Mouse (Mus musculus): ENCODE results near the gene Cyld. TPM values are rescaled to one million over a fixed set of nuclear protein-coding genes. Genes with fewer than 3 reads are reported as not detected.

Gene Cyld
- total and polyA plus RNA-seq, 3 experiments, result 7.2 to 7.8 TPM; not detected in 1

DNA sequence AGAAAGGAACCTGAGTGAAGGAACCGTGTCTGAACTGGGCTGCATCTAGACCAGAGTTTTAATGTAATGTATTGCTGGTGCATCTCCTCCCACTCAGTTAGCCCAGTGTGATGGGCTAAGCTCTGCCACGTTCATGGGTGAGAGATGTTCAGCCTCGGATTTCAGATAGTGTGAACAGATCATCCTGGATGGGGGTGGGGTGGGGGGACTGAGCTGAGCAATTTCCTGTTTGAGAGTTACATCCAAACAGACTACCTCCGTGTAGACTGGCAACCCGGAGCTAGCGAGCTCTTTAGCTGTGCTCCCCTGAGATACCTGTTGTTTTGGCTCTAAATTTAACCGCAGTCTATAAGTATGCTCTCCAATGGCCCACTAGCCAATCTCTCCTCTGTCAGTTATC is 4.9 kb upstream of the Cyld start:
- H3K9ac ChIP-seq (ENCODE audit: control insufficient read depth, low read depth, low read length, poor library complexity, severe bottlenecking), result peak overlapping the region; percentile 25; the same call in 1 of the 2 replicates
- peaks cover 0 to 8% of the 10 kb centered on the region in 2 experiments; a peak in 2 of 4 replicates for H3K36me3 ChIP-seq (ENCODE audit: control insufficient read depth in 1 of 2, insufficient read depth in 2 of 2, low read length in 2 of 2)
- H3K4me1 ChIP-seq (ENCODE audit: control insufficient read depth in 1 of 2, insufficient read depth in 2 of 2, low read length in 2 of 2), result peaks cover 5 to 25% of the 10 kb centered on the region in 2 experiments
- TF ChIP-seq CTCF (IDR thresholded peaks at IDR 0.05 in 2 of 3, conservative IDR thresholded peaks at IDR 0.05 in 1 of 3; ENCODE audit: control insufficient read depth in 1 of 3, insufficient read depth in 1 of 3, low read depth in 2 of 3, low read length in 3 of 3, poor library complexity in 1 of 3, severe bottlenecking in 1 of 3) (no peak), ELF1 (IDR thresholded peaks at IDR 0.05; ENCODE audit: low read depth, low read length) (0 out of 2 replicates have a peak, but pooled peaks have one; percentile 36), JUND (IDR thresholded peaks at IDR 0.05; ENCODE audit: low read depth, low read length) (peak; percentile 50; the same call in 1 of the 2 replicates)
- peak overlapping the region; percentile 18 to 60 for H3K4me3 ChIP-seq (ENCODE audit: control insufficient read depth in 1 of 2, insufficient read depth in 1 of 2, low read depth in 2 of 2, low read length in 2 of 2)
- no peaks in the 10 kb centered on the region for H3K9me3 ChIP-seq (replicated peaks; ENCODE audit: insufficient read depth, low read length)
- no peaks in the 10 kb centered on the region for H3K27me3 ChIP-seq (ENCODE audit: control insufficient read depth in 1 of 2, insufficient read depth in 2 of 2, low read length in 2 of 2)
- peak; percentile 59 for DNase-seq (ENCODE audit: low read depth, low spot score)
- H3K27ac ChIP-seq (ENCODE audit: control insufficient read depth, low read depth, low read length), result no peak overlapping the region; the same call in 1 of the 2 replicates
- no peaks in the 10 kb centered on the region for H3K79me2 ChIP-seq (ENCODE audit: control insufficient read depth, insufficient read depth, low read length, poor library complexity)

- TF ChIP-seq ZC3H11A (IDR thresholded peaks at IDR 0.05; ENCODE audit: low read depth, low read length) (no peak), UBTF (IDR thresholded peaks at IDR 0.05; ENCODE audit: borderline replicate concordance, insufficient read depth, low read depth, low read length) (no peak), JUND (IDR thresholded peaks at IDR 0.05; ENCODE audit: low read depth, low read length) (no peak), GATA1 (IDR thresholded peaks at IDR 0.05; ENCODE audit: low read depth, low read length) (no peak)
- no peak for DNase-seq (ENCODE audit: low read depth, low spot score)
- Histone ChIP-seq H3K9me3 (replicated peaks; ENCODE audit: insufficient read depth, low read length) (no peaks in the 10 kb centered on the region), H3K27me3 (ENCODE audit: control insufficient read depth in 1 of 2, insufficient read depth in 2 of 2, low read length in 2 of 2) (no peaks in the 10 kb centered on the region), H3K4me1 (ENCODE audit: control insufficient read depth in 1 of 2, insufficient read depth in 2 of 2, low read length in 2 of 2) (peaks cover 5 to 28% of the 10 kb centered on the region in 2 experiments), H3K9ac (ENCODE audit: control insufficient read depth, low read depth, low read length, poor library complexity, severe bottlenecking) (no peak overlapping the region), H3K36me3 (ENCODE audit: control insufficient read depth in 1 of 2, insufficient read depth in 2 of 2, low read length in 2 of 2) (peaks cover 0 to 8% of the 10 kb centered on the region in 2 experiments; a peak in 2 of 4 replicates), H3K79me2 (ENCODE audit: control insufficient read depth, insufficient read depth, low read length, poor library complexity) (peaks cover 2% of the 10 kb centered on the region; the same call in 1 of the 2 replicates), H3K27ac (ENCODE audit: control insufficient read depth, low read depth, low read length) (no peak overlapping the region), H3K4me3 (ENCODE audit: control insufficient read depth in 1 of 2, insufficient read depth in 1 of 2, low read depth in 2 of 2, low read length in 2 of 2) (no peak overlapping the region)
Observed at GRCm38 (mm10) chr8:88692866-88693265, 4.0 kb upstream of the Cyld start.

- no peak overlapping the region for H3K9ac ChIP-seq (ENCODE audit: control insufficient read depth, low read depth, low read length, poor library complexity, severe bottlenecking)
- H3K4me3 ChIP-seq (ENCODE audit: control insufficient read depth in 1 of 2, insufficient read depth in 1 of 2, low read depth in 2 of 2, low read length in 2 of 2), result no peak overlapping the region
- H3K36me3 ChIP-seq (ENCODE audit: control insufficient read depth in 1 of 2, insufficient read depth in 2 of 2, low read length in 2 of 2), result peaks cover 0 to 8% of the 10 kb centered on the region in 2 experiments; a peak in 2 of 4 replicates
- H3K79me2 ChIP-seq (ENCODE audit: control insufficient read depth, insufficient read depth, low read length, poor library complexity), result peaks cover 2% of the 10 kb centered on the region; the same call in 1 of the 2 replicates
- DNase-seq (ENCODE audit: low read depth, low spot score), result no peak
- no peak for TF ChIP-seq GATA1 (IDR thresholded peaks at IDR 0.05; ENCODE audit: low read depth, low read length)
- TF ChIP-seq ZNF384 (IDR thresholded peaks at IDR 0.05; ENCODE audit: low read depth, low read length), result peak; percentile 58; the same call in 1 of the 2 replicates
- H3K4me1 ChIP-seq (ENCODE audit: control insufficient read depth in 1 of 2, insufficient read depth in 2 of 2, low read length in 2 of 2), result peaks cover 6 to 30% of the 10 kb centered on the region in 2 experiments
- no peak overlapping the region for H3K27ac ChIP-seq (ENCODE audit: control insufficient read depth, low read depth, low read length)
- no peaks in the 10 kb centered on the region for H3K9me3 ChIP-seq (replicated peaks; ENCODE audit: insufficient read depth, low read length)
- H3K27me3 ChIP-seq (ENCODE audit: control insufficient read depth in 1 of 2, insufficient read depth in 2 of 2, low read length in 2 of 2), result no peaks in the 10 kb centered on the region
Observed at GRCm38 (mm10) chr8:88693376-88693775, 3.5 kb upstream of the Cyld start.

DNA sequence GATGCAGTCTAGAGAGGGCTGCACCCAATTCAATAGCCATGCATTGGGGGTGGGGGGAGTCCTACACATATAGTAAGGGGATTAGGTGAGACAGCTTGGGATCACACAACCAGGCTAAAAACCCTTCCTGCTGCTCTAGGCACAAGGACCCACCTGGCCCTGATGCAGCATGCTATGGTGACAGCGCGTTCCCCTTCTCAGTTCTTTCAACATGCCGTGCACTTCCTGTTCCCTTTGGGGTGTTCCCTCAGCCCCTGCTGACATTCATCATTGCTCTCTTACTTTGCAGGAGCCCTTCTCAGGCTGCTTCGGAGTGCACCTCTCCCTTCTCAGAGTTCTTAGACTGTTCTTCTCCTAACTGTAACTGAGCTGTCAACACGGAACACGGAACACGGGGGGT is 2.5 kb upstream of the Cyld start:
- Histone ChIP-seq H3K27me3 (ENCODE audit: control insufficient read depth in 1 of 2, insufficient read depth in 2 of 2, low read length in 2 of 2) (no peaks in the 10 kb centered on the region), H3K79me2 (ENCODE audit: control insufficient read depth, insufficient read depth, low read length, poor library complexity) (peaks cover 2% of the 10 kb centered on the region; the same call in 1 of the 2 replicates), H3K4me3 (ENCODE audit: control insufficient read depth in 1 of 2, insufficient read depth in 1 of 2, low read depth in 2 of 2, low read length in 2 of 2) (no peak overlapping the region), H3K9me3 (replicated peaks; ENCODE audit: insufficient read depth, low read length) (no peaks in the 10 kb centered on the region), H3K36me3 (ENCODE audit: control insufficient read depth in 1 of 2, insufficient read depth in 2 of 2, low read length in 2 of 2) (peaks cover 0 to 11% of the 10 kb centered on the region in 2 experiments; a peak in 2 of 4 replicates), H3K9ac (ENCODE audit: control insufficient read depth, low read depth, low read length, poor library complexity, severe bottlenecking) (no peak overlapping the region), H3K27ac (ENCODE audit: control insufficient read depth, low read depth, low read length) (no peak overlapping the region), H3K4me1 (ENCODE audit: control insufficient read depth in 1 of 2, insufficient read depth in 2 of 2, low read length in 2 of 2) (peaks cover 8 to 30% of the 10 kb centered on the region in 2 experiments)
- DNase-seq (ENCODE audit: low read depth, low spot score), result peak; percentile 35
- TF ChIP-seq MXI1 (IDR thresholded peaks at IDR 0.05; ENCODE audit: low read depth, low read length) (peak; percentile 46), USF1 (IDR thresholded peaks at IDR 0.05; ENCODE audit: low read depth, low read length) (no peak), GABPA (IDR thresholded peaks at IDR 0.05; ENCODE audit: low read depth, low read length) (no peak), ELF1 (IDR thresholded peaks at IDR 0.05; ENCODE audit: low read depth, low read length) (peak; percentile 48; the same call in 1 of the 2 replicates), SIN3A (IDR thresholded peaks at IDR 0.05; ENCODE audit: low read length) (0 out of 2 replicates have a peak, but pooled peaks have one; percentile 27)

Measured in MEL (cell line).